Mouse (Mus musculus) forebrain, embryonic 14.5 days (tissue): ENCODE measurements at regions not wholly inside any gene's neighbourhood (a gene's known extent, or its start where the extent isn't known, plus 50 kb on each side); places are given as distances from the start of the nearest gene placed in this dataset.
A peak's percentile ranks its signal among the peaks of the same experiment; 100 is the strongest.

Source experiments
- ATAC-seq: fragments of 200-750 bp; cut with Nextera tagmentation; 2 replicates; pipeline ENCODE4 v1.8.0; 2017; ENCODE audit warnings: mild to moderate bottlenecking, moderate library complexity
- DNase-seq: peaks from one replicate; pipeline ENCODE4 v3.0.0-alpha.2; 2015; ENCODE audit warnings: low spot score
- H3K27ac ChIP-seq: fragments of 300-500 bp; sonication (generic); 2 replicates; pipeline ENCODE4 v1.5.1; 2014; ENCODE audit warnings: low read depth, mild to moderate bottlenecking, control low read depth, low read length, moderate library complexity
- H3K27me3 ChIP-seq: fragments of 300-500 bp; sonication (generic); replicated peaks from 2 replicates; pipeline ENCODE4 v1.6.1; 2014; ENCODE audit warnings: low read length, control low read depth, mixed read lengths; ENCODE audit not compliant: control insufficient read depth, insufficient read depth
- H3K36me3 ChIP-seq: fragments of 300-500 bp; sonication (generic); 2 replicates; pipeline ENCODE4 v1.6.1; 2014; ENCODE audit warnings: low read length, control low read depth; ENCODE audit not compliant: control insufficient read depth, insufficient read depth
- H3K4me1 ChIP-seq: fragments of 300-500 bp; sonication (generic); 2 replicates; pipeline ENCODE4 v1.6.1; 2014; ENCODE audit warnings: antibody characterized with exemption, low read length, control low read depth; ENCODE audit not compliant: control insufficient read depth, insufficient read depth
- H3K4me2 ChIP-seq: fragments of 300-500 bp; sonication (generic); 2 replicates; pipeline ENCODE4 v1.6.1; 2014; ENCODE audit warnings: mild to moderate bottlenecking, control low read depth, low read length
- H3K4me3 ChIP-seq: fragments of 300-500 bp; sonication (generic); 2 replicates; pipeline ENCODE4 v1.5.1; 2014; ENCODE audit warnings: low read depth, low read length, control low read depth
- H3K9ac ChIP-seq: fragments of 300-500 bp; sonication (generic); 2 replicates; pipeline ENCODE4 v1.6.1; 2014; ENCODE audit warnings: mild to moderate bottlenecking, low read length, control low read depth, moderate library complexity
- H3K9me3 ChIP-seq: fragments of 300-500 bp; sonication (generic); replicated peaks from 2 replicates; pipeline ENCODE4 v1.6.1; 2016; ENCODE audit warnings: low read length, control low read depth, mixed read lengths; ENCODE audit not compliant: control insufficient read depth
- WGBS: fragments of 180-500 bp; shearing (Covaris S2); extraction: QIAGEN DNeasy Blood & Tissue Kit; methylation state at CpG from one replicate; pipeline ENCODE4 v1.1.7; 2014; 5-methylcytosine and 5-hydroxymethylcytosine counted together

- Histone ChIP-seq H3K4me3 (no peak overlapping the region), H3K9me3 (no peaks in the 10 kb centered on the region), H3K36me3 (no peaks in the 10 kb centered on the region), H3K4me1 (peaks cover 16% of the 10 kb centered on the region), H3K27ac (no peak overlapping the region), H3K9ac (no peak overlapping the region), H3K4me2 (no peak overlapping the region), H3K27me3 (no peaks in the 10 kb centered on the region)
- ATAC-seq: no peak
- WGBS: 87% methylated on average over 3 of the region's 3 CpGs
- no peak for DNase-seq
Measured at GRCm38 (mm10) chr5:118424177-118424576, 136.3 kb upstream of the Med13l start.

GRCm38 (mm10) chr5:118424764-118425568 is 135.5 kb upstream of the Med13l start:
- Histone ChIP-seq H3K36me3 (no peaks in the 10 kb centered on the region), H3K27me3 (no peaks in the 10 kb centered on the region), H3K4me2 (no peak overlapping the region), H3K9ac (no peak overlapping the region), H3K9me3 (no peaks in the 10 kb centered on the region), H3K27ac (no peak overlapping the region), H3K4me1 (peaks cover 16% of the 10 kb centered on the region), H3K4me3 (no peak overlapping the region)
- DNase-seq (peak; percentile 68), ATAC-seq (no peak)
- WGBS: 37% methylated on average over 9 of the region's 9 CpGs

GRCm38 (mm10) chr5:118426673-118427072 is 133.8 kb upstream of the Med13l start:
- no peak overlapping the region for H3K4me3 ChIP-seq
- H3K9me3 ChIP-seq: no peaks in the 10 kb centered on the region
- DNase-seq (no peak), ATAC-seq (no peak)
- peaks cover 15% of the 10 kb centered on the region for H3K4me1 ChIP-seq
- WGBS: 57% methylated on average over 5 of the region's 5 CpGs
- no peaks in the 10 kb centered on the region for H3K27me3 ChIP-seq
- H3K27ac ChIP-seq: no peak overlapping the region
- H3K4me2 ChIP-seq: no peak overlapping the region
- no peaks in the 10 kb centered on the region for H3K36me3 ChIP-seq
- H3K9ac ChIP-seq: no peak overlapping the region

- Histone ChIP-seq H3K9ac (no peak overlapping the region), H3K9me3 (no peaks in the 10 kb centered on the region), H3K36me3 (no peaks in the 10 kb centered on the region), H3K4me3 (no peak overlapping the region), H3K4me2 (no peak overlapping the region), H3K27me3 (no peaks in the 10 kb centered on the region), H3K27ac (no peak overlapping the region), H3K4me1 (peaks cover 2% of the 10 kb centered on the region; the same call in 1 of the 2 replicates)
- DNase-seq (no peak), ATAC-seq (no peak)
- WGBS: 89% methylated on average over 18 of the region's 18 CpGs
Measured at GRCm38 (mm10) chr5:118428323-118429095, 132.0 kb upstream of the Med13l start.

- 77% methylated on average over 4 of the region's 4 CpGs for WGBS
- no peak for DNase-seq
- Histone ChIP-seq H3K4me3 (no peak overlapping the region), H3K9me3 (no peaks in the 10 kb centered on the region), H3K4me2 (no peak overlapping the region), H3K27ac (no peak overlapping the region), H3K9ac (no peak overlapping the region), H3K36me3 (no peaks in the 10 kb centered on the region), H3K4me1 (peaks cover 6% of the 10 kb centered on the region), H3K27me3 (0 out of 2 replicates have a peak, but pooled peaks cover 8% of the 10 kb centered on the region)
- ATAC-seq: no peak
Measured at GRCm38 (mm10) chr5:118433599-118433998, 126.9 kb upstream of the Med13l start.

- H3K27ac ChIP-seq: peak overlapping the region; percentile 50; the same call in 1 of the 2 replicates
- peak; percentile 74 for DNase-seq
- peaks cover 6% of the 10 kb centered on the region for H3K4me1 ChIP-seq
- peak; percentile 50; the same call in 1 of the 2 replicates for ATAC-seq
- 8% methylated on average over 20 of the region's 20 CpGs for WGBS
- H3K4me3 ChIP-seq: no peak overlapping the region
- peak overlapping the region; percentile 19; the same call in 1 of the 2 replicates for H3K4me2 ChIP-seq
- H3K27me3 ChIP-seq: 0 out of 2 replicates have a peak, but pooled peaks cover 8% of the 10 kb centered on the region
- no peaks in the 10 kb centered on the region for H3K9me3 ChIP-seq
- H3K9ac ChIP-seq: no peak overlapping the region
- H3K36me3 ChIP-seq: no peaks in the 10 kb centered on the region
Measured at GRCm38 (mm10) chr5:118434718-118435555, 125.5 kb upstream of the Med13l start.

- H3K4me3 ChIP-seq: no peak overlapping the region
- no peak for ATAC-seq
- H3K27ac ChIP-seq: peak overlapping the region; percentile 50; the same call in 1 of the 2 replicates
- 14% methylated on average over 7 of the region's 7 CpGs for WGBS
- 0 out of 2 replicates have a peak, but pooled peaks cover 8% of the 10 kb centered on the region for H3K27me3 ChIP-seq
- DNase-seq: no peak
- no peaks in the 10 kb centered on the region for H3K9me3 ChIP-seq
- no peak overlapping the region for H3K9ac ChIP-seq
- peaks cover 6% of the 10 kb centered on the region for H3K4me1 ChIP-seq
- H3K4me2 ChIP-seq: peak overlapping the region; percentile 19; the same call in 1 of the 2 replicates
- H3K36me3 ChIP-seq: no peaks in the 10 kb centered on the region
Measured at GRCm38 (mm10) chr5:118435556-118435950, 124.9 kb upstream of the Med13l start.

GRCm38 (mm10) chr5:118436035-118436434 is 124.4 kb upstream of the Med13l start:
- Histone ChIP-seq H3K9ac (no peak overlapping the region), H3K36me3 (no peaks in the 10 kb centered on the region), H3K27ac (no peak overlapping the region), H3K4me1 (peaks cover 6% of the 10 kb centered on the region), H3K4me3 (no peak overlapping the region), H3K27me3 (0 out of 2 replicates have a peak, but pooled peaks cover 8% of the 10 kb centered on the region), H3K4me2 (no peak overlapping the region), H3K9me3 (no peaks in the 10 kb centered on the region)
- 27% methylated on average over 9 of the region's 9 CpGs for WGBS
- DNase-seq: no peak
- ATAC-seq: no peak
